11 mouse cellular contexts compared by ENCODE assay signal in genomic region chr7:79563675-79564074, GRCm38 (mm10). TPM values are rescaled to one million over a fixed set of nuclear protein-coding genes. Genes with fewer than 3 reads are reported as not detected.
DNase-seq lines count a peak whose midpoint lies in the region; ATAC-seq and TF ChIP-seq lines count a peak whose summit lies in the region.
"Had no signal": no experiment of that assay in that cellular context is flagged by ENCODE, and none has a peak within 500 bp of the region (broad histone marks: within the 10 kb centered on the region; RNA-seq: fewer than 3 reads in every experiment).

No protein-coding gene starts in this region.

- H3K9ac ChIP-seq in midbrain, embryonic 15.5 days = no peak overlapping the region
- H3K9ac ChIP-seq in midbrain, embryonic 14.5 days (replicated peaks; ENCODE audit: low read length) = no peak overlapping the region

- intact Hi-C loops in gastrocnemius, adult 2 months (cut with DNase I) = no loop called here

- DNase-seq in gastrocnemius, adult 2 months = no peak
- no peak for DNase-seq in gastrocnemius, adult 8-10 months (ENCODE audit: low spot score in 2 of 2)
- no peak for DNase-seq in midbrain, embryonic 14.5 days
- peak; percentile 32 for DNase-seq in forelimb bud, embryonic 11.5 days (ENCODE audit: low read depth, low spot score)
- DNase-seq in thymus, postnatal 25 days = peak; percentile 30
- DNase-seq in urinary bladder, adult 18-20 months (ENCODE audit: low spot score in 2 of 2) = no peak
- DNase-seq in urinary bladder, postnatal 14 days (ENCODE audit: low spot score) = no peak
- DNase-seq: lung, postnatal 10 days; right cerebral cortex, adult 18-20 months had no signal

- H3K36me3 ChIP-seq in midbrain, embryonic 15.5 days (replicated peaks) = no peaks in the 10 kb centered on the region
- H3K36me3 ChIP-seq in midbrain, embryonic 14.5 days (ENCODE audit: control insufficient read depth, insufficient read depth, low read length) = no peaks in the 10 kb centered on the region
- H3K36me3 ChIP-seq: G1E had no signal

- H3K4me3 ChIP-seq in gastrocnemius, adult 2 months = no peak overlapping the region
- no peak overlapping the region for H3K4me3 ChIP-seq in midbrain, embryonic 15.5 days
- H3K4me3 ChIP-seq in midbrain, embryonic 14.5 days (replicated peaks; ENCODE audit: low read depth, low read length) = no peak overlapping the region

- no peak overlapping the region for H3K4me2 ChIP-seq in midbrain, embryonic 15.5 days
- no peak overlapping the region for H3K4me2 ChIP-seq in midbrain, embryonic 14.5 days (ENCODE audit: low read length)

- H3K27ac ChIP-seq in gastrocnemius, adult 2 months = no peak overlapping the region
- no peak overlapping the region for H3K27ac ChIP-seq in midbrain, embryonic 15.5 days
- no peak overlapping the region for H3K27ac ChIP-seq in midbrain, embryonic 14.5 days (replicated peaks; ENCODE audit: low read depth, low read length)

- WGBS in midbrain, embryonic 15.5 days = 21% methylated on average over 13 of the region's 13 CpGs
- WGBS in midbrain, embryonic 14.5 days = 27% methylated on average over 13 of the region's 13 CpGs

- H3K4me1 ChIP-seq in midbrain, embryonic 15.5 days = no peaks in the 10 kb centered on the region
- H3K4me1 ChIP-seq in midbrain, embryonic 14.5 days (ENCODE audit: control insufficient read depth, insufficient read depth, low read length) = no peaks in the 10 kb centered on the region

- TF ChIP-seq CTCF in gastrocnemius, adult 2 months (IDR thresholded peaks at IDR 0.05) = peak; percentile 33

- H3K27me3 ChIP-seq in midbrain, embryonic 15.5 days (replicated peaks) = no peaks in the 10 kb centered on the region
- H3K27me3 ChIP-seq in midbrain, embryonic 14.5 days (ENCODE audit: control insufficient read depth, insufficient read depth, low read length) = 0 out of 2 replicates have a peak, but pooled peaks cover 4% of the 10 kb centered on the region

- ATAC-seq in midbrain, embryonic 15.5 days (replicated peaks) = 0 out of 2 replicates have a peak, but pooled peaks have one; percentile 27
- no peak for ATAC-seq in midbrain, embryonic 14.5 days (ENCODE audit: low FRiP score, low TSS enrichment)

- H3K9me3 ChIP-seq in midbrain, embryonic 15.5 days = no peaks in the 10 kb centered on the region
- no peaks in the 10 kb centered on the region for H3K9me3 ChIP-seq in midbrain, embryonic 14.5 days (ENCODE audit: control insufficient read depth, low read length)
- H3K9me3 ChIP-seq: G1E had no signal

RNA-seq across cellular contexts. Expression of gene Rhcg, which starts 53.8 kb away (rescaled TPM):
- total RNA-seq in gastrocnemius, adult 2 months (2021) = not detected
- total RNA-seq in gastrocnemius, adult 8-10 months (2022) = under 1 TPM in 1 of 4 experiments, not detected in 3; 0.15 TPM
- polyA plus RNA-seq in midbrain, embryonic 15.5 days (2015; fragmentation: Nextera tagmentation; extraction: Ambion mirVana) = 1.9 and 2.1 TPM in 2 replicates
- 2.6 and 3.1 TPM in 2 replicates for polyA plus RNA-seq in midbrain, embryonic 14.5 days (2014; fragmentation: Nextera tagmentation; extraction: Ambion mirVana)
- total RNA-seq: G1E had no signal
- polyA plus RNA-seq: G1E had no signal

Comparison
In these comparisons a context has a peak if more than half of its experiments do, and no peak if none do; other contexts are left out.
1. DNase-seq: peak in forelimb bud, embryonic 11.5 days (single experiment) and thymus, postnatal 25 days (single experiment); none in gastrocnemius, adult 2 months (single experiment), gastrocnemius, adult 8-10 months (0 of 2), midbrain, embryonic 14.5 days (single experiment), urinary bladder, adult 18-20 months (0 of 2) and urinary bladder, postnatal 14 days (single experiment).